Mouse (Mus musculus): ENCODE measurements around the gene Mocs3.

- TF ChIP-seq CTCF (IDR thresholded peaks at IDR 0.05; ENCODE audit: borderline replicate concordance, extremely low read depth, insufficient read depth, insufficient read length), result no peak
- no peak for TF ChIP-seq POLR2A (IDR thresholded peaks at IDR 0.05; ENCODE audit: borderline replicate concordance, extremely low read depth, insufficient read depth, insufficient read length, poor library complexity, severe bottlenecking)
Observed at GRCm38 (mm10) chr2:168204476-168204999, 25.9 kb upstream of the Mocs3 start.

Data from brain, embryonic 14.5 days (tissue).